Mouse (Mus musculus) limb, embryonic 14.5 days (tissue): ENCODE measurements around the gene Arhgap24. TPM values are rescaled to one million over a fixed set of nuclear protein-coding genes. Genes with fewer than 3 reads are reported as not detected.
A peak's percentile ranks its signal among the peaks of the same experiment; 100 is the strongest.

Experiments used
- ATAC-seq: fragments of 200-750 bp; cut with Nextera tagmentation; 2 replicates; pipeline ENCODE4 v1.8.0; 2017; ENCODE audit warnings: low read depth, moderate number of reproducible peaks, moderate TSS enrichment; ENCODE audit not compliant: low FRiP score
- DNase-seq: peaks from one replicate; pipeline ENCODE4 v3.0.0-alpha.2; 2015; ENCODE audit warnings: low spot score
- H3K27ac ChIP-seq: fragments of 300-500 bp; sonication (generic); replicated peaks from 2 replicates; pipeline ENCODE4 v1.5.1; 2014; ENCODE audit warnings: low read depth, mild to moderate bottlenecking, low read length, moderate library complexity, mixed read lengths
- H3K27me3 ChIP-seq: fragments of 300-500 bp; sonication (generic); 2 replicates; pipeline ENCODE4 v1.6.1; 2014; ENCODE audit warnings: low read length, mixed read lengths; ENCODE audit not compliant: control insufficient read depth, insufficient read depth
- H3K36me3 ChIP-seq: fragments of 300-500 bp; sonication (generic); 2 replicates; pipeline ENCODE4 v1.6.1; 2014; ENCODE audit warnings: mild to moderate bottlenecking, low read length, moderate library complexity, mixed read lengths; ENCODE audit not compliant: control insufficient read depth, insufficient read depth
- H3K4me1 ChIP-seq: fragments of 300-500 bp; sonication (generic); 2 replicates; pipeline ENCODE4 v1.6.1; 2014; ENCODE audit warnings: antibody characterized with exemption, low read length, mixed read lengths; ENCODE audit not compliant: control insufficient read depth, insufficient read depth
- H3K4me2 ChIP-seq: fragments of 300-500 bp; sonication (generic); replicated peaks from 2 replicates; pipeline ENCODE4 v1.6.1; 2014; ENCODE audit warnings: low read depth, mild to moderate bottlenecking, low read length, moderate library complexity; ENCODE audit not compliant: severe bottlenecking
- H3K4me3 ChIP-seq: fragments of 300-500 bp; sonication (generic); replicated peaks from 2 replicates; pipeline ENCODE4 v1.5.1; 2014; ENCODE audit warnings: low read length
- H3K9ac ChIP-seq: fragments of 300-500 bp; sonication (generic); 2 replicates; pipeline ENCODE4 v1.6.1; 2014; ENCODE audit warnings: mild to moderate bottlenecking, low read depth, low read length, moderate library complexity; ENCODE audit not compliant: severe bottlenecking
- H3K9me3 ChIP-seq: fragments of 300-500 bp; sonication (generic); 2 replicates; pipeline ENCODE4 v1.6.1; 2016; ENCODE audit warnings: low read length; ENCODE audit not compliant: control insufficient read depth
- POLR2A ChIP-seq: fragments of 200-500 bp; IDR thresholded peaks from 2 replicates; pipeline ENCODE4 v1.8.0; 2012; ENCODE audit warnings: inconsistent platforms, mild to moderate bottlenecking, moderate library complexity, borderline replicate concordance; ENCODE audit not compliant: insufficient read depth, insufficient read length; ENCODE audit errors: extremely low read depth
- whole genome bisulfite sequencing: fragments of 180-500 bp; shearing (Covaris S2); extraction: QIAGEN DNeasy Blood & Tissue Kit; methylation state at CpG from one replicate; pipeline ENCODE4 v1.1.7; 2014; 5-methylcytosine and 5-hydroxymethylcytosine counted together
- polyA plus RNA-seq, 2 experiments: library from polyadenylated mRNA; depleted of rRNA in 1 of 2; stranded (reverse) in 1 of 2; unstranded in 1 of 2; fragments of >200 nt; fragmentation: Nextera tagmentation in 1 of 2; extraction: Ambion mirVana in 1 of 2; gene quantifications; 2 replicates each; pipeline versions ENCODE4 v1.2.1 to v1.2.3; 2012 to 2014

Arhgap24 gene
- polyA plus RNA-seq, 2 experiments = 20.2 to 25.8 TPM

- Histone ChIP-seq H3K9ac (no peak overlapping the region), H3K9me3 (no peaks in the 10 kb centered on the region), H3K27me3 (no peaks in the 10 kb centered on the region), H3K36me3 (no peaks in the 10 kb centered on the region), H3K4me3 (no peak overlapping the region), H3K27ac (no peak overlapping the region), H3K4me2 (no peak overlapping the region), H3K4me1 (peaks cover 12% of the 10 kb centered on the region)
- WGBS = 96% methylated on average over 4 of the region's 4 CpGs
- DNase-seq (no peak), ATAC-seq (no peak)
- TF ChIP-seq POLR2A = no peak
Measured at GRCm38 (mm10) chr5:102546296-102546695, 65.1 kb downstream of the Arhgap24 start.

- ATAC-seq (no peak), DNase-seq (no peak)
- H3K27ac ChIP-seq = no peak overlapping the region
- H3K9ac ChIP-seq = no peak overlapping the region
- no peaks in the 10 kb centered on the region for H3K27me3 ChIP-seq
- peaks cover 17% of the 10 kb centered on the region for H3K4me1 ChIP-seq
- no peak overlapping the region for H3K4me2 ChIP-seq
- no peaks in the 10 kb centered on the region for H3K9me3 ChIP-seq
- H3K36me3 ChIP-seq = no peaks in the 10 kb centered on the region
- no peak for TF ChIP-seq POLR2A
- no peak overlapping the region for H3K4me3 ChIP-seq
Measured at GRCm38 (mm10) chr5:102547786-102548185, 66.6 kb downstream of the Arhgap24 start.

- DNase-seq = no peak
- Histone ChIP-seq H3K4me2 (no peak overlapping the region), H3K4me1 (peaks cover 17% of the 10 kb centered on the region), H3K9ac (no peak overlapping the region), H3K9me3 (no peaks in the 10 kb centered on the region), H3K36me3 (no peaks in the 10 kb centered on the region), H3K4me3 (no peak overlapping the region), H3K27me3 (no peaks in the 10 kb centered on the region), H3K27ac (no peak overlapping the region)
- no peak for TF ChIP-seq POLR2A
- no peak for ATAC-seq
- WGBS = 85% methylated on average over 2 of the region's 2 CpGs
Measured at GRCm38 (mm10) chr5:102548382-102548781, 67.2 kb downstream of the Arhgap24 start.

- ATAC-seq = no peak
- DNase-seq = no peak
- no peak overlapping the region for H3K27ac ChIP-seq
Measured at GRCm38 (mm10) chr5:102550211-102550610, 69.0 kb downstream of the Arhgap24 start.

GRCm38 (mm10) chr5:102550870-102551637 is 69.9 kb downstream of the Arhgap24 start:
- TF ChIP-seq POLR2A = no peak
- 10% methylated on average over 11 of the region's 11 CpGs for WGBS
- Histone ChIP-seq H3K4me3 (no peak overlapping the region), H3K27ac (peak overlapping the region; percentile 41; the same call in 1 of the 2 replicates), H3K4me1 (peaks cover 17% of the 10 kb centered on the region), H3K4me2 (peak overlapping the region; percentile 18; the same call in 1 of the 2 replicates), H3K36me3 (no peaks in the 10 kb centered on the region), H3K9ac (no peak overlapping the region), H3K27me3 (no peaks in the 10 kb centered on the region), H3K9me3 (no peaks in the 10 kb centered on the region)
- peak; percentile 47; the same call in 1 of the 2 replicates for ATAC-seq
- no peak for DNase-seq

More at GRCm38 (mm10) chr5:102550211-102550610, 69.0 kb downstream of the Arhgap24 start:
- Histone ChIP-seq H3K9me3 (no peaks in the 10 kb centered on the region), H3K4me3 (no peak overlapping the region), H3K36me3 (no peaks in the 10 kb centered on the region), H3K9ac (no peak overlapping the region), H3K4me1 (peaks cover 17% of the 10 kb centered on the region), H3K4me2 (no peak overlapping the region), H3K27me3 (no peaks in the 10 kb centered on the region)
- 27% methylated on average over 3 of the region's 3 CpGs for WGBS
- TF ChIP-seq POLR2A = no peak
